Mouse (Mus musculus): ENCODE results near the gene Ndufb4. TPM values are rescaled to one million over a fixed set of nuclear protein-coding genes. Genes with fewer than 3 reads are reported as not detected.

The Ndufb4 gene
- polyA plus RNA-seq (2012; rRNA removed): 32.0 and 35.7 TPM in 2 replicates

DNA sequence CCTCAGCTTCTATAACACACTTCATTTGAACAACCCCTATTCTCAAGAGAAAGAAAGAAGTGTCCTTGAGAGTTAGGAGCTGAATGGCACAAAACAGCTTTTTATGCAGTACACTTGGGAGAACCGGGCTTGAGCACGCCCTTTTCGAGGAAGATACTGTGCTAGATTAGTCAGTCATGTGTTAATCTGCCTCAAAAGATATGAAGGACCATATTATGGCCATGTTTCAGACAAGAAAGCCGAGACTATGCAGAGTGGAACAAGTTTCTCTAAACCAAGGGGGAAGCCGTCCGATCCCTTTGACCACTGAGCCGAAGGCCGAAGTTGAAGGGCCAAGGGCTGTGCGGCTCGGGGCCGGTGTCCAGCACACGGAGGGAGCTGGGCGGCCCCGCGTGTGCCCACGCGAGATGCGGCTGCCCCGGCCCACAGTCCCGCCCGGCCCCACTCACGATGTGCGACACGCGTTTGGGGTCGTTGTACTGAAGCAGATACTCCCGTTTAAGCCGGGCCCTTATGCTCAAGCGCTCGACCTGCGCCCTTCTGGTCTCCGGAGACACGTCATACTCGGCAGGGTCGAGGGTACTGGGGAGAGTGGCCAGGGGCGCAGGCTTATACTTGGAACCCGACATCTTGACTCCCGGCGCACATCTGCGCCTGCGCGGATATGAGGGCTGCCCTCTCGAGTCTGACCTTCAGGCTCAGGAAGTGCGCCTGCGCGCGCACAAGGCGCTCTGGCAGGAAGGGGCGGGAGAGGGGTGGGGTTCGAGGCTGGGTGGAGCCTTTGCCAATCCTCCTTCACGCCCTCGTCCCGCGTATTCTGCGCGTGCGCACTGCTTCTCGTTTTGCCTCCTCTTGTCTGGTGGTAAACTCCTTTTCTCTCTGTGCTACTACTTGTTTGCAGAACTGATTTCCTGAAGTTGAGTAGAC lies at the start of gene Ndufb4:
Gene Ndufb4, minus strand, starts transcription at position 723 of the 927 bp plus-strand sequence.

Other genes with a start within 250 kb of the Ndufb4 start
- 6.6 and 7.5 TPM in 2 replicates for gene Gtf2e1, start 114.7 kb downstream of the Ndufb4 start, polyA plus RNA-seq (2012; rRNA removed)
- 4.8 and 5.2 TPM in 2 replicates for gene Rabl3, start 114.6 kb downstream of the Ndufb4 start, polyA plus RNA-seq (2012; rRNA removed)
- 19.5 and 23.8 TPM in 2 replicates for gene Hgd, start 74.3 kb downstream of the Ndufb4 start, polyA plus RNA-seq (2012; rRNA removed)
- 9.9 and 13.3 TPM in 2 replicates for gene Fstl1, start 122.4 kb upstream of the Ndufb4 start, polyA plus RNA-seq (2012; rRNA removed)
- gene Gm36028, start 206.7 kb upstream of the Ndufb4 start, polyA plus RNA-seq (2012; rRNA removed): 0.03 and 0.06 TPM in 2 replicates
- gene Lrrc58, start 213.9 kb upstream of the Ndufb4 start, polyA plus RNA-seq (2012; rRNA removed): 4.2 and 5.2 TPM in 2 replicates

Measured in liver, embryonic 14 days (tissue).